Mouse (Mus musculus) intestine, postnatal 0 days (tissue): ENCODE data around the gene Tmem51. TPM values are rescaled to one million over a fixed set of nuclear protein-coding genes. Genes with fewer than 3 reads are reported as not detected.
A peak's percentile ranks its signal among the peaks of the same experiment; 100 is the strongest.
"Not testable (repeated sequence)": the region's sequence is repeated elsewhere in the genome, so short reads cannot be mapped to it uniquely, and the experiment has no call there.

Experiments used
- ATAC-seq: fragments of 200-750 bp; cut with Nextera tagmentation; 2 replicates; pipeline ENCODE4 v1.8.0; 2017; ENCODE audit warnings: mild to moderate bottlenecking, moderate TSS enrichment, moderate library complexity
- H3K27ac ChIP-seq: fragments of 300-500 bp; sonication (generic); 2 replicates; pipeline ENCODE4 v1.5.1; 2014; ENCODE audit warnings: mild to moderate bottlenecking, low read depth, low read length, moderate library complexity
- H3K27me3 ChIP-seq: fragments of 300-500 bp; sonication (generic); replicated peaks from 2 replicates; pipeline ENCODE4 v1.6.1; 2014; ENCODE audit warnings: low read length, mixed read lengths; ENCODE audit not compliant: control insufficient read depth, insufficient read depth
- H3K36me3 ChIP-seq: fragments of 300-500 bp; sonication (generic); 2 replicates; pipeline ENCODE4 v1.6.1; 2014; ENCODE audit warnings: mild to moderate bottlenecking, moderate library complexity; ENCODE audit not compliant: control insufficient read depth, insufficient read depth
- H3K4me1 ChIP-seq: fragments of 300-500 bp; sonication (generic); replicated peaks from 2 replicates; pipeline ENCODE4 v1.6.1; 2014; ENCODE audit warnings: antibody characterized with exemption, low read length, mixed read lengths; ENCODE audit not compliant: control insufficient read depth, insufficient read depth
- H3K4me2 ChIP-seq: fragments of 300-500 bp; sonication (generic); replicated peaks from 2 replicates; pipeline ENCODE4 v1.6.1; 2014; ENCODE audit warnings: low read depth, mild to moderate bottlenecking, moderate library complexity
- H3K4me3 ChIP-seq: fragments of 300-500 bp; sonication (generic); 2 replicates; pipeline ENCODE4 v1.5.1; 2014; ENCODE audit warnings: low read depth, low read length
- H3K9ac ChIP-seq: fragments of 300-500 bp; sonication (generic); 2 replicates; pipeline ENCODE4 v1.6.1; 2014; ENCODE audit warnings: mild to moderate bottlenecking, low read depth, low read length
- H3K9me3 ChIP-seq: fragments of 300-500 bp; sonication (generic); 2 replicates; pipeline ENCODE4 v1.6.1; 2016; ENCODE audit warnings: mixed run types; ENCODE audit not compliant: control insufficient read depth
- CTCF ChIP-seq: sonication (generic); IDR thresholded peaks from 2 replicates; pipeline ENCODE4 v1.5.1; 2016; ENCODE audit warnings: low read depth, mild to moderate bottlenecking, control low read depth, antibody characterized with exemption, moderate library complexity
- WGBS: fragments of 180-500 bp; shearing (Covaris S2); extraction: QIAGEN DNeasy Blood & Tissue Kit; methylation state at CpG from one replicate; pipeline ENCODE4 v1.1.7; 2014; 5-methylcytosine and 5-hydroxymethylcytosine counted together
- polyA plus RNA-seq: library from polyadenylated mRNA; unstranded; fragments of >200 nt; fragmentation: Nextera tagmentation; extraction: Ambion mirVana; gene quantifications from 2 replicates; pipeline ENCODE4 v1.2.1, GENCODE M21; 2015

Gene Tmem51
- polyA plus RNA-seq, 1 experiment from 2014 or later = 212 TPM

DNA sequence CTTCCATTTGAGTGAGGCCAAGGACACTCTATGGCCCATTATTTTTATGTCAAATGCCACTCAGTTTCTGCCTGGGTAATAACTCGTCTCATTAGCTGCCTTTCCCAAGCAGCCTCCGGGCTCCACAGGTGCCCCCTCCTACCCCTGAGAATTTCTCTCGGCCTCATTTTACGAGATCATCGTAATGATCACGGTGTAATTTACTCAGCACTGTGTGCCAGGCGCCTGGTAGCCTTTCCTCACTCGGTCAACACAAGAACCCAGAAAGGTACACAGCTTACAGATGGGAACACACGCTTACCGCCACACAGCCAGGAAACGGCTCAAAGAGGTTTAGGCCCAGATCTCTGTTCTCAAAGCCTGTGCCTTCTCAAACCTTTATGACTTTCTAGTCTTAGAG, 75.9 kb downstream of the Tmem51 start:
- Histone ChIP-seq H3K27me3 (no peaks in the 10 kb centered on the region), H3K4me2 (no peak overlapping the region), H3K36me3 (no peaks in the 10 kb centered on the region), H3K4me1 (peaks cover 5% of the 10 kb centered on the region; the same call in 1 of the 2 replicates), H3K9me3 (no peaks in the 10 kb centered on the region), H3K27ac (peak overlapping the region; percentile 0; the same call in 1 of the 2 replicates), H3K4me3 (no peak overlapping the region), H3K9ac (no peak overlapping the region)
- ATAC-seq = no peak
- no peak for TF ChIP-seq CTCF
- 42% methylated on average over 11 of the region's 11 CpGs for WGBS

DNA sequence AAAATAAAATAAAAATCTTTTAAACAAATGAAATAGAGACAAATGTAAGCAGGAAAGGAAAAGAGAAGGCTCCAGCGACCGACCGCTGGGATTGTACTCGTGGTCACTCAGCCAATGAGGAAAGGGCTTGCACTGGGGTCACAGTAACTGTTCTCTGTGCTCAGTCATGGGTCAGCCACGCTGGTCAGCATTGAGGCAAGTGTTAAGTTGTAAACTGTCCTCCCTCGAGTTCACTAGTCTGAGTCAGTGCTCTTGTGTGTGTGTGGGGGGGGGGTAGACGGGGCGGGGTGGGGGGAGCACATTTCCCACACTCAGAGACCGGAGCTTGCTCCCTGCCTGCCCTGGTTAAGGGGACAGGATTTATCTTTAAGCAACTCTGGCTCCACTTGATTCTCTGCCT, 83.5 kb downstream of the Tmem51 start:
- Histone ChIP-seq H3K9me3 (no peaks in the 10 kb centered on the region), H3K4me3 (no peak overlapping the region), H3K9ac (no peak overlapping the region), H3K4me1 (peaks cover 5% of the 10 kb centered on the region; the same call in 1 of the 2 replicates), H3K36me3 (no peaks in the 10 kb centered on the region), H3K4me2 (no peak overlapping the region), H3K27me3 (no peaks in the 10 kb centered on the region), H3K27ac (no peak overlapping the region)
- WGBS = 47% methylated on average over 9 of the region's 9 CpGs
- ATAC-seq = no peak
- TF ChIP-seq CTCF = no peak

DNA sequence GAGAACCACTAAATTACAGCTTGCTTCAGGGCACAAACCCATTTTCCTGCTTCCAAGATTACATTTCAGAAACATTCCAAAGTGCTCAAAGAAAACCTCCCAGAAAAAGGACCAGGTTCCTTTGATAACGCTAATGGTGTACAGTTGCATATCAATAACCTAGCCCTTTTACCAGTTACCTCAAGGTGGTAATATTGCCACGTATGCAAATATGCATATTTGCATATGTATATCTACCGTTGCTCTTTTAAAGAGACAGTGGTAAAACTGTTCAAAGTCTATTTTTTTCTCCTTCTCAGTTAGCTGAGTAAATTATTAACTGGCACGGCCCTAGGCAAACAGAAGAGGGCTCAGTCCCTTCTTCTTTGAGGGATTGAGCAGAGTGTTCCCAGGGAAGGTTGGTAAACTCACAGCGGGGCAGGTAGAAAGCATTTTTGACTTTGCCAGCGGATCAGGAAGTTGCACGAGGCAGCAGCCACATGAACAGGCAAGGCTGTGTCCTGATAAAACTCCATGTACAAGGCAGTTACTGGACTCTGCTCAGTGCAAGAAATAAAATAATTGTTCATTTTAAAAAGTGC, 84.5 kb downstream of the Tmem51 start:
- no peaks in the 10 kb centered on the region for H3K36me3 ChIP-seq
- 26% methylated on average over 7 of the region's 7 CpGs for WGBS
- no peaks in the 10 kb centered on the region for H3K9me3 ChIP-seq
- no peak overlapping the region for H3K9ac ChIP-seq
- no peaks in the 10 kb centered on the region for H3K27me3 ChIP-seq
- no peak overlapping the region for H3K4me3 ChIP-seq
- peaks cover 5% of the 10 kb centered on the region; the same call in 1 of the 2 replicates for H3K4me1 ChIP-seq
- no peak for TF ChIP-seq CTCF
- H3K4me2 ChIP-seq = no peak overlapping the region; the same call in 1 of the 2 replicates
- ATAC-seq = peak; percentile 86
- peak overlapping the region; percentile 88 for H3K27ac ChIP-seq

DNA sequence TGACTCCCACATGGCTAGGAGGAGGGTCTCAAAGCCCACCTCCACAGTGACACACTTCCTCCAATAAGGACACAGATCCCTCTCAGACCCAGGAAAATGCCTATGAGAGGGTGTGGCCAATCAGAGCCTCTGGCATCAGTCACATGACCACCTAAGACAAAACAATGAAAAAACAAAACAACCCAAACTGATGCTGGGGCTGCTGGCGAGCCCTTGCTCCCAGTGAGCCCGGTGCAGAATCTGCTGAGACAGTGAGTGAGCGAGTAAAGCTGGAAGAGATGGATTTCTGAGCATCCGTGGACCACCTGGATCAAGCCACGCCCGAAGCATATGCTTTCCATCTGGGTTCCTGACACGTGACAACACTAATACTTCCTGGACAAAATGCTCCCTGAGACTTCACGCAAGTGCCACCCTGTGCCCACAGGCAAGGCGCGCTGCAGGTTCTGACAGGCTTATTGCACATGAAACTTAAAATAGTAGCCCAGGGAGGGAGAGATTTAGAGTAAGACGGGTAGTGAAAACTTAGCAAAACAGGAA, 85.8 kb downstream of the Tmem51 start:
- Histone ChIP-seq H3K9me3 (no peaks in the 10 kb centered on the region), H3K36me3 (no peaks in the 10 kb centered on the region), H3K27ac (peak overlapping the region; percentile 58), H3K4me2 (peak overlapping the region; percentile 37; the same call in 1 of the 2 replicates), H3K4me3 (no peak overlapping the region), H3K9ac (no peak overlapping the region), H3K4me1 (peaks cover 2% of the 10 kb centered on the region; the same call in 1 of the 2 replicates), H3K27me3 (no peaks in the 10 kb centered on the region)
- 29% methylated on average over 11 of the region's 11 CpGs for WGBS
- ATAC-seq = 0 out of 2 replicates have a peak, but pooled peaks have one; percentile 17
- TF ChIP-seq CTCF = no peak

DNA sequence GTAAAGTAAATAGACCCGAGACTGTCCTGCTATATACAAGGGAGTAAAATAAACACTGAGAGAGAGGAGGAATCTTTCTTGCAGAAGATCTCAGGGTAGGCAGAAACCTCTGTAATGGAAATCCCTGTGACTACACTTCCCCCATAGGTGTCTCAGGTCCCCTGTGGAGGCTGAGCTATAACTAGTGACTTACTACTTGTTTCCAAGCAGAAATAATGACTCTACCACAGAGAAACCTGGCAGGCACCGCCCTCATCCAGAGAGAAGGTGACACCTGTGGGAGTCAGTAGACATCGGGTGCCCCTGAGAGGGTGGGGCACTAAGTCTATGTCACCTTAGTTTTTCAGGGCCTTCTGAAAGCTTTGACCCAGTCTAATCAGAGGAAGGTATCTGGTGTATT, 87.2 kb downstream of the Tmem51 start:
- ATAC-seq = no peak
- Histone ChIP-seq H3K4me1 (no peaks in the 10 kb centered on the region; the same call in 1 of the 2 replicates), H3K27me3 (no peaks in the 10 kb centered on the region), H3K4me3 (no peak overlapping the region), H3K4me2 (no peak overlapping the region), H3K27ac (peak overlapping the region; percentile 31; the same call in 1 of the 2 replicates), H3K9ac (no peak overlapping the region), H3K36me3 (no peaks in the 10 kb centered on the region), H3K9me3 (no peaks in the 10 kb centered on the region)
- TF ChIP-seq CTCF = no peak
- WGBS = 29% methylated on average over 3 of the region's 3 CpGs

DNA sequence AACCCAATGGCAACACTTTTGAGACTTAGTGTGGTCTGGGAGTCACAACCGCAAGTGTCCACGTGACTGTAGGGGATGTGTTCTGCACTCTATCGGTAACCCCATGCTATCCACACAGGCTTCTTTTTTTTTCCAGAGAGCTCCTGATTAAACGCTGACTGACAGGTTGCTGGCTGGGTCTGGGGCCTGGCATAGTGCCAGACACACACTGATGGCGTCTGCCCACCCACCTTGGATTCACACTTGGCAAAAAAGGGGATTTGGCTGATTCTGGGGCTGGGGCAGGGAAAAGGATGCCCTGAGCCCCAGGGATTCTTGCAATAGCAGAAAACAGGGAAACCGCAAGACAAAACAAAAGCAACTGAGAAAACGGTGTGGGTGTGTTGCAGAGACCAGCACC, 88.0 kb downstream of the Tmem51 start:
- Histone ChIP-seq H3K4me1 (no peaks in the 10 kb centered on the region; the same call in 1 of the 2 replicates), H3K9ac (no peak overlapping the region), H3K4me2 (no peak overlapping the region), H3K4me3 (no peak overlapping the region), H3K9me3 (no peaks in the 10 kb centered on the region), H3K36me3 (no peaks in the 10 kb centered on the region), H3K27ac (no peak overlapping the region), H3K27me3 (no peaks in the 10 kb centered on the region)
- WGBS = 58% methylated on average over 7 of the region's 7 CpGs
- no peak for TF ChIP-seq CTCF
- ATAC-seq = no peak

DNA sequence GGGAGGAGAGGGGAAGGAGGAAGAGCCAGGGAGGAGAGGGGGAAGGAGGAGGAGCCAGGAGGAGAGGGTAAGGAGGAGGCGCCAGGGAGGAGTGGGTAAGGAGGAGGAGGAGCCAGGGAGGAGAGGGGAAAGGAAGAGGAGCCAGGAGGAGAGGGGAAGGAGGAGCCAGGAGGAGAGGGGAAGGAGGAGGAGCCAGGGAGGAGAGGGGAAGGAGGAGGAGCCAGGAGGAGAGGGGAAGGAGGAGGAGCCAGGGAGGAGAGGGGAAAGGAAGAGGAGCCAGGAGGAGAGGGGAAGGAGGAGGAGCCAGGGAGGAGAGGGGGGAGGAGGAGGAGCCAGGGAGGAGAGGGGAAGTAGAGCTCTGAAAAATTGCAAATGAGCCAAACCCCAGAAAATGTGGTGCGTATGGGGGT, 90.0 kb downstream of the Tmem51 start:
- not testable (repeated sequence) for H3K9me3 ChIP-seq, H3K4me2 ChIP-seq, H3K9ac ChIP-seq, H3K27ac ChIP-seq, H3K4me1 ChIP-seq, H3K4me3 ChIP-seq, H3K27me3 ChIP-seq, ATAC-seq, H3K36me3 ChIP-seq
- 63% methylated on average over 2 of the region's 2 CpGs for WGBS
